Mouse (Mus musculus) thymus, postnatal 10 days (tissue): Measurements from ENCODE around the gene Il16.
"Not testable (repeated sequence)": the region's sequence is repeated elsewhere in the genome, so short reads cannot be mapped to it uniquely, and the experiment has no call there.

ENCODE experiments used
- DNase-seq, 2 experiments: peaks; one replicate each; pipeline ENCODE4 v3.0.0; 2021; ENCODE audit warnings: low spot score in 2 of 2

Gene Il16

DNA sequence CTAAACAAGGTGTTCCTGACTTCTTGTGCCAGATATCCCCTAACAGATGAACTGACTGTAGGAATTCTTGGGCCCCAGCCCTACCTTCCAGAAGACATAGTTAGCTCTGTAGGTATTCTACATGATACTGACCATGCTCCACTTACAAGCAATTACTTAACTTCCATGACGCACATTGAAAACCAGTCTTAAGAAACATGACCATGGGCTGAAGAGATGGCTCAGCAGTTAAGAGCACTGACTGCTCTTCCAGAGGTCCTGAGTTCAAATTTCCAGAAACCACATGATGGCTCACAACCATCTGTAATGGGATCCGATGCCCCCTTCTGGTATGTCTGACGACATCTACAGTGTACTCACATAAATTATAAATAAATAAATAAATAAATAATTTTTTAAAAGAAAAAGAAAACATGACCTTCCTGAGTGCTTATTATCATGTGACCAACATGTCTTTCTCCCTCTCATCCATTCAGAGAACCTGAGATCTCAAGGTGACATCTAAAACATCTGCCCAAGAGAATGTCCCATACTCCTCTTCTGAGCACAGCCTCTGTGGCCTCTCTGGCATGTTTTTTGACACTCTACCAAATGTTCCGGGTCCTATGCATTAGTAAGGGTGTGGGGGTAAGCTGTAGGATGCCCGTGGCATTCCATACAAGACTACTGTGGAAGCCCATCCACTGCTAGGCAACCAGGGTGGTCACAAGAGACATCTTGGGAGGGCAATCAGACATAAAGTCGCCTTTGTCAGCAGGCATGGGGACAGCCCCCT, 9.0 kb downstream of the Il16 start:
- DNase-seq = no peak

- DNase-seq = no peak
These were observed 10.3 kb downstream of the Il16 start for GRCm38 (mm10) chr7:83735108-83735781.

- no peak for DNase-seq
These were observed 10.8 kb downstream of the Il16 start for GRCm38 (mm10) chr7:83734671-83735082.

DNA sequence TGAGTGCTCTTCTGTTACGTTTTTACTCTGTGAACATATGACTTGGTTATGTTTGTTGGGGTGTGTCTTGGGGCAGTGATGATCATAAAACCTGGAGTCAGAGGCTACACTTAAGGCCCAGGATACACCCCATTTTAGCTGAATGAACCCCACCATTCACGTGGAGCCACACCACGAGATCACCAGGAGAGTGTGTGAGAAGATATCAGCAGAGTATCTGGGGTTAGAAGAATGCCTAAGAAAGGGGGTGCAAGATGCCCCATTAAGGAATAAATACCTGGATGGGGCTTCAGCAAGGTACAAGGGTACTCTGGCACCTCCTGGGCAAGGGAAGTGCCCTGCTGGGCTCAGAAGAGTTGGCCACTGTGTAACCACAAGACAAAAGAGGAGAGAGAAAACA, 11.3 kb downstream of the Il16 start:
- no peak for DNase-seq

- DNase-seq = no peak
These were observed 12.7 kb downstream of the Il16 start for GRCm38 (mm10) chr7:83732781-83733180.

DNA sequence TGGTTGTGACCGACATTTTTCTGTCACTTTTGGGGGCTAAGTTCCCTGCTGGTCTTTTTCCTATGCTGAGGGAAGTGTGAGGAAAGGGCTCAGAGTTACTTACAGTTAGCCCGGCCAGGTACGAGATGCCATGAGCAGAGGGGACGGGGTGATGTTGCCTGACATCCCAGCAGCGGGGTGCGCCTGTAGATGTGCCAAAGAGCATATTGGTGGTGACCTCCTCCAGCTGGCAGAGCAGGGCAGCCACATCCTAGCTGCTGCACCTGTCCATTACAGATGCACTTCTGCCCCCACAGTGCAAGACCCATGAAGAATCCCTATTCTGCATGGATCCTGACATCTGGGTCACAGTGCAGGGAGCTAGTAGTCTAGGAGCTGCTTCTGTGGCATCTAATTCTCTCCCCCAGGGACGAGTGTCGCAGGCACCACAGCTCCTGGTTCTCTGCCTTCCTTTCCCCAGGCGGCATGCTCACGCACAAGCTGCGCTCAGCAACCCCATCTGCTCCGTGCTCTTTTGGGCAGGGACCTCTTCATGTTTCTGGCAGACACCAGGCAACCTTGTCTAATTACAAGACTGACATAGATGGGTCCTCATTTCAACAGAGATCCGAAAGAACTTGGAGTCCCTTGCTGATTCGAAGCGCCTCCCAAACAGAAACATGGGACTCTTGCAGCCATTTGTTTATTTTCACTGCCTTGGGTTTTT, 13.4 kb downstream of the Il16 start:
- DNase-seq = no peak

DNA sequence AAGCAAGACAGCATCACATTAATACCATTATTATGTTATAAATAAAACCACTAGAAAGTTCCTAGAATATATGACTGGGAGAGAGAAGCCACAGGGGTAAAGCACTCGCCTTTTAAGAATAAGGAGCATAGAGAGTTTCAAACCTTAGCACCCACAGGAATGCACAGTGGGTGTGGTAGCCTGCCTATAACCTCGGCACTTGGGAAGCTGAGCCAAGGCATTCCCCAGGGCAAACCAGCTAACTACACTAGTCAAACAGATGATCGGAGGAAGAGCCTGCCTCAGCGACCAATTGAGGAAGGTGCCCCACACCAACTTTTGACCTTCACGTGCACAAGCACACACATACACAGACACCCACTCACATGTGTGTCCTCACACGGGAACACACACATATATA, 14.2 kb downstream of the Il16 start:
- no peak for DNase-seq

DNA sequence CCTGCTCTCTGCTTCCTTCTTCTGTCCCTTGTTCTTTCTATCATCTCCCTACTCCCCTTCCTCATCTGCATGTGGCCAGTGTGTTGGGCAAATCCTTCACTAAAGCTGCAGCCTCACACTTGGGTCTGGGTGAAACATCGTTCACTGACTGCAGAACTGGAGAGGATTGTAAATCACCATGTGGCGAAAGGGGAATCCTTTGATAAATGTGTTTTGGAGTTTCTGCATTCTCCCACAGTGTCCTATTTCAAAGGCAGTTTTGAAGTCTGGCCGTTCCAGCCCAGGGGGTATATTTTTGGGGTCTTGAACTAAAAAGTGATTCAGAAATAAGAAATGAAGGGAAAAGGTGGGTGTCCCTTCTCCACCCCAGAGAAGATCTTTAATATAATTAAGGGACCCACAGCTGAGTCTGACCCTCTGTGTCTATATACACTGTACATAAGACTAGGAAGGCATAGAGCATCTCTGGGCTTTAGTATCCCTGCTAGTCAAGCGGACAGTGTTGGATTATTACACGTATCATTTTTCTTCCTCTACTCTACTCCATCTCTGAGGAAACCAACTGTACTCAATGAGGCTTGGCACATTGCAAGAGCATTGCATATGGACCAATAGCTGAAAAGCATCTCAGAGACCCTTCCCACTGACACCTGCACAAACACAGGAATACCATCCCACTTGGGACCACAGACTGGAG, 18.4 kb downstream of the Il16 start:
- DNase-seq = no peak

DNA sequence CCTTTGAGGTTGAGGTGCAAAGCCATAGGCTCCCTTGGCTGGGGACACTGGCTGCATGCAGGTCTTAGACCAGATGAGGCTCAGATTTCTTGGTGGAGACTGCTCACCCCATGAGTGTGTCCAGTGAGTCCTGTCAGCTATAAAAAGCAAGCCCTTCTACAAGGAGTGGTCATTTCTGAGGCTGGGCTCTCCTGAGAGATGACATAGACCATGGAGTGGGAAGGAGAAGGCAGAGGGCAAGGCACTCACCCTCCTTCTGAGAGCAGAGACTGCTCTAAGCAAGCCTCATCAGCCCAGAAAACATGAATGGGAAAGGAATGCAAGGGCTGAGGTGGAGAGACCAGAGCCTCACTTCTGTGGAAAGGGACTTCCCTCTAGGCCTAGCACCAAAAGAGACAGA, 19.7 kb downstream of the Il16 start:
- DNase-seq = no peak

GRCm38 (mm10) chr7:83724541-83724940, 21.0 kb downstream of the Il16 start:
- DNase-seq = no peak

- no peak for DNase-seq
These were observed 21.6 kb downstream of the Il16 start for GRCm38 (mm10) chr7:83723954-83724353.

- no peak for DNase-seq
These were observed 22.3 kb downstream of the Il16 start for GRCm38 (mm10) chr7:83723221-83723620.

GRCm38 (mm10) chr7:83722485-83722884, 23.0 kb downstream of the Il16 start:
- DNase-seq = no peak

DNA sequence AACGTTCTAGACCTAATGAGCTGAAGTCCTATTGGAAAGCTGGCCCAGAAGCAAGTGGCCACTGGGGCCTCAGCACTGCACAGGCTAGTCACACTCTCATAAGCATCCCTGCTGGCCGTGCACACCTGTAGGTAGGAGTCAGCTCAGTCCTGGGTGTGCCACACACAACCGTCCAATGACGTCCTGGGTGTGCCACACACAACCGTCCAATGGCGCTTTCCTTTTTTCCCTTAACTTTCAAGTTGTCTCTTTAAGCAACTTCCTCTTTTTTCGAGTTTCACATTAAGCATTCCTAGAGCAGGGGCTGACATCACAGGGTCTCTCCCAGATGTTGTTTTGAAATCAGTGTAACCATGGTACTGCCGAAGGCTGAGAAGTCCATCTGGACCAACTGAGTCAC, 25.3 kb downstream of the Il16 start:
- DNase-seq = no peak

- DNase-seq = no peak
These were observed 28.4 kb downstream of the Il16 start for GRCm38 (mm10) chr7:83717021-83717725.

- DNase-seq = no peak
These were observed 31.9 kb downstream of the Il16 start for GRCm38 (mm10) chr7:83713639-83714038.

GRCm38 (mm10) chr7:83711676-83712259, 33.8 kb downstream of the Il16 start:
- not testable (repeated sequence) for DNase-seq

GRCm38 (mm10) chr7:83703046-83703775, 42.3 kb downstream of the Il16 start:
- DNase-seq = no peak

DNA sequence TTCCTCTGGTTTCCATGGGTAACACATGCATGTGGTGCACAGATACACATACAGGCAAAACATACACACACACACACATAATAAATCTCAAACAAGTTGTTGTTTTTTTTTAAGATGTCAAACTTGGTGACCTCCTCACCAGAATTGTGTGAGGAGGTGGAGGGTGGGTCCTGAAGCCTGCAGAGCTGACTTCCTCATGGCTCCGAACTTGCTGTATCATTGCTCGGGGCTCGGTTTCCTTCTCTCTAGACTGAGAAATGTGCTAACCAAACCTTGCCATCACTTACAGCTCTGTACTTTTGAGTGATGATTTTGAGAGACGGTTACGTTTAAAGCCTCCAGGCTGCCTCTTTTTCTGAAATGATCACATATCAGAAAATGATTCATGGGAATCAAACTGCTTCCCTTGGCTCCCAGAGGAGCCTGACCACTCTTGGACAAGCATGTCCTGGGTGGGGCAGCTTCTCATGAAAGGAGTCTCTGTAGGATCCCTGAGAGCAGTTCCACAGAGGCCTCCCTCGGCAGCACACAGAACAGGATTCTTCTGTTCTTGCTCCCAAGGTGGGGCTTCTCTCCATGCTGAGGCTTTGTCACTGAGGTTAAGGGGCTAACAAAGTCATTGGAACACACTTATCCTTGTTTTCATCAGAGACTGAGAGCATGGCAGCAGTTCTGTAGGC, 46.3 kb downstream of the Il16 start:
- DNase-seq = no peak
